Mouse (Mus musculus) heart, postnatal 0 days (tissue): Measurements from ENCODE around the gene Osbpl9.

Experiments
- CTCF ChIP-seq: IDR thresholded peaks from 2 replicates; pipeline ENCODE4 v1.5.1; 2016; ENCODE audit warnings: antibody characterized with exemption, control low read depth, low read depth
- EP300 ChIP-seq: IDR thresholded peaks from 2 replicates; pipeline ENCODE4 v1.6.1; 2016; ENCODE audit warnings: antibody characterized with exemption, low read depth

DNA sequence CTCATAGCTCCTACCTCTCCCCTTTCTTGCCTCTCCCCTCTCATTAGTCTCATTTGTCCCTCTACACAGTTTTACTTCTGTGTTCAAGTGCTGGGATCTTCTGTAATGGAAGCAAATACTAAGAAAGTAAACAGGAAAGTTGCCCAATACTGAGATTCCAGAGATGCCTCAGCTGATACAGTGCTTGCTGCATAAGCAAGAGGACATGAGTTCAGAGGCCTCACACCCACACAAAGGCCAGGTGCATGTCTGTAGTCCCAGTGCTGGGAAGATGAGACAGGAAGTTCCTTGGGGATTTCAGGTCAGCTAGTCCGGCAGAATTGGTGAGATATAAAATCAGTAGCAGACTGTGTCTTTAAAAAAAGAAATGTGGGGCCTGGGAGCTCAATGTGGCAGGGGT is 2.3 kb upstream of the Osbpl9 start:
- TF ChIP-seq CTCF (no peak), EP300 (no peak)
